In genomic region chr19:16258766-16259355, GRCm38 (mm10) we compare ENCODE assay signal across 15 mouse cellular contexts.
DNase-seq lines count a peak whose midpoint lies in the region; TF ChIP-seq lines count a peak whose summit lies in the region.
"Had no signal": no experiment of that assay in that cellular context is flagged by ENCODE, and none has a peak within 500 bp of the region (broad histone marks: within the 10 kb centered on the region; RNA-seq: fewer than 3 reads in every experiment).

No protein-coding gene starts in this region.

- no peaks in the 10 kb centered on the region for H3K9me3 ChIP-seq in ES-E14 (ENCODE audit: control insufficient read depth, insufficient read depth, low read depth, low read length)
- H3K9me3 ChIP-seq: embryonic facial prominence, embryonic 15.5 days; limb, embryonic 15.5 days; neural tube, embryonic 13.5 days had no signal

- H3K9ac ChIP-seq in ES-E14 (ENCODE audit: insufficient read depth, low read depth, low read length, poor library complexity, severe bottlenecking), result no peak overlapping the region
- H3K9ac ChIP-seq: embryonic facial prominence, embryonic 15.5 days; limb, embryonic 15.5 days; neural tube, embryonic 13.5 days had no signal

- peak; percentile 21 for DNase-seq in kidney, adult 11 months
- no peak for DNase-seq in kidney, postnatal 10 days
- peak; percentile 11 for DNase-seq in ES-E14 (ENCODE audit: low read depth, low spot score)
- DNase-seq in gonadal fat pad, adult 2 months (ENCODE audit: low read depth), result peak; percentile 49
- DNase-seq in lung, postnatal 14 days, result peak; percentile 40
- DNase-seq in right cerebral cortex, postnatal 14 days, result no peak
- no peak for DNase-seq in retina, embryonic 14.5 days (ENCODE audit: low spot score)
- DNase-seq: adrenal gland, postnatal 14 days; gastrocnemius, postnatal 14 days; heart, postnatal 36 days; thymus, postnatal 4 days had no signal

- H3K4me3 ChIP-seq in ES-E14 (ENCODE audit: insufficient read depth in 1 of 2, low read depth in 1 of 2, low read length in 2 of 2, poor library complexity in 1 of 2, severe bottlenecking in 1 of 2), result no peak overlapping the region
- H3K4me3 ChIP-seq: embryonic facial prominence, embryonic 15.5 days; limb, embryonic 15.5 days; neural tube, embryonic 13.5 days had no signal

- peaks cover 2% of the 10 kb centered on the region; the same call in 1 of the 2 replicates for H3K36me3 ChIP-seq in ES-E14 (ENCODE audit: control insufficient read depth, insufficient read depth, low read length, poor library complexity, severe bottlenecking)
- H3K36me3 ChIP-seq: embryonic facial prominence, embryonic 15.5 days; limb, embryonic 15.5 days; neural tube, embryonic 13.5 days had no signal

- H3K4me1 ChIP-seq in ES-E14 (ENCODE audit: control insufficient read depth in 2 of 2, insufficient read depth in 2 of 2, low read length in 2 of 2, poor library complexity in 1 of 2), result peaks cover 7 to 10% of the 10 kb centered on the region in 2 experiments; a peak in 3 of 4 replicates

- H3K27ac ChIP-seq in ES-E14 (ENCODE audit: insufficient read depth, low read depth, low read length, poor library complexity, severe bottlenecking), result no peak overlapping the region
- H3K27ac ChIP-seq: embryonic facial prominence, embryonic 15.5 days; kidney, postnatal 0 days; limb, embryonic 15.5 days; neural tube, embryonic 13.5 days had no signal

- in situ Hi-C loops in ES-E14 (cut with MboI; ENCODE audit: low sequenced_read_pairs in 2 of 2, unreplicated experiment in 2 of 2), result no loop called here

TF ChIP-seq in ES-E14, 5 proteins besides CTCF, POLR2A, EP300 and RAD21:
- TF ChIP-seq CHD2 (IDR thresholded peaks at IDR 0.05; ENCODE audit: low read depth, low read length) (no peak), ZC3H11A (IDR thresholded peaks at IDR 0.05; ENCODE audit: borderline replicate concordance, low read depth, low read length) (no peak), ZNF384 (IDR thresholded peaks at IDR 0.05; ENCODE audit: low read depth, low read length) (no peak), MAFK (IDR thresholded peaks at IDR 0.05; ENCODE audit: insufficient read depth, low read depth, low read length) (no peak), HCFC1 (IDR thresholded peaks at IDR 0.05; ENCODE audit: borderline replicate concordance, insufficient read depth, low read length) (no peak)
TF ChIP-seq in ES-E14: peak in this region for 0.

Comparison
In these comparisons a context has a peak if more than half of its experiments do, and no peak if none do; other contexts are left out.
1. DNase-seq: peak in kidney, adult 11 months (single experiment), ES-E14 (single experiment), gonadal fat pad, adult 2 months (single experiment) and lung, postnatal 14 days (single experiment); none in kidney, postnatal 10 days (single experiment), right cerebral cortex, postnatal 14 days (single experiment) and retina, embryonic 14.5 days (single experiment).